Mouse (Mus musculus): ENCODE measurements around the gene Ess2. TPM values are rescaled to one million over a fixed set of nuclear protein-coding genes. Genes with fewer than 3 reads are reported as not detected.

Gene Ess2
- polyA plus RNA-seq, 1 experiment from 2014 or later: 40.3 TPM

DNA sequence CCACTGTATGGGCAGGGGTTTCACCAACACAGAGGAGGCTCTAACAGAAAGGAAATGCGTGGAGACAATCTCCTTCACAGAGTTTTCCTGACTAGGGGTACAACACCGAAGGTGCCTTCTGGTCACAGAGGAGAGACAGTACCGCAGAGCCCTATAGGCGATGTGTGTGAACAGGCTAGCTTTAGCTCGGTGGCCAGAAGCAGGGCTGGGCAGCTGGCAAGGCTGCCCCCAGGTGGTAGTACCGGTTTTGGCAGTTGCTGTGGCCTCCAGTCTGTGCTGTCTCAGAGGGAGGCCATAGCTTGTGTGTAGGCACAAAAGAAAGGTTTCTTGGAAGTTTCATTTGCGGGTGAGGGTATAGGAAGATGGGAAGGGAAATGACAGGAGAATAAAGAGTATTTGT is 27.7 kb upstream of the Ess2 start:
- ATAC-seq (replicated peaks; ENCODE audit: insufficient number of reproducible peaks, low FRiP score, low TSS enrichment, low read depth) (peak; percentile 76), DNase-seq (ENCODE audit: low spot score) (peak; percentile 73)
- Histone ChIP-seq H3K9me3 (replicated peaks; ENCODE audit: control insufficient read depth, low read length) (no peaks in the 10 kb centered on the region), H3K9ac (replicated peaks; ENCODE audit: low read length) (no peak overlapping the region), H3K4me1 (ENCODE audit: control insufficient read depth, insufficient read depth, low read length) (no peaks in the 10 kb centered on the region), H3K4me3 (ENCODE audit: low read depth, low read length) (no peak overlapping the region), H3K4me2 (ENCODE audit: low read depth, low read length) (no peak overlapping the region), H3K36me3 (replicated peaks; ENCODE audit: control insufficient read depth, insufficient read depth, low read depth, low read length) (no peaks in the 10 kb centered on the region), H3K27me3 (ENCODE audit: control insufficient read depth, insufficient read depth, low read length) (no peaks in the 10 kb centered on the region), H3K27ac (replicated peaks; ENCODE audit: low read depth, low read length) (no peak overlapping the region)
- WGBS: 12% methylated on average over 7 of the region's 7 CpGs

DNA sequence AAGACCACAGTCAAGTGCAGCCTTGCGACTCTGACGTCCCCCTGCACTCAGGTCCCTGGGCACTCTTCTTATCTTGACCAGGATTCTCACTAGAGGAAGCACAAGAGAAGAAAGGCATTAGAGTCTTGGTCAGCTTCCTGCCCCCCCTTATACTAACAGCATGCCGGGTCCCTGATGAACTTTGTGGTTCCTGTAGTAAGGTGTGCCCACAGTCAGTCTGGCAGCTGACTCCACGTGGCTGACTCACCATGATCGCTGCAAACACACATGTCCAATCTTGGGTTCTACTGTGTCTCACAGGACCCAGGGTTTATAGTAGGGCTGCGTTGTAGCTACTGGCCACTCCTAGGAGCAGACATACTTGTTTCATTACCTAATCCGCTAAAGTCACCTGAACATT is 27.0 kb upstream of the Ess2 start:
- Histone ChIP-seq H3K9me3 (replicated peaks; ENCODE audit: control insufficient read depth, low read length) (no peaks in the 10 kb centered on the region), H3K4me1 (ENCODE audit: control insufficient read depth, insufficient read depth, low read length) (no peaks in the 10 kb centered on the region), H3K4me2 (ENCODE audit: low read depth, low read length) (no peak overlapping the region), H3K4me3 (ENCODE audit: low read depth, low read length) (no peak overlapping the region), H3K27ac (replicated peaks; ENCODE audit: low read depth, low read length) (no peak overlapping the region), H3K27me3 (ENCODE audit: control insufficient read depth, insufficient read depth, low read length) (no peaks in the 10 kb centered on the region), H3K9ac (replicated peaks; ENCODE audit: low read length) (no peak overlapping the region), H3K36me3 (replicated peaks; ENCODE audit: control insufficient read depth, insufficient read depth, low read depth, low read length) (no peaks in the 10 kb centered on the region)
- DNase-seq (ENCODE audit: low spot score) (no peak), ATAC-seq (replicated peaks; ENCODE audit: insufficient number of reproducible peaks, low FRiP score, low TSS enrichment, low read depth) (no peak)
- WGBS: 84% methylated on average over 7 of the region's 7 CpGs

DNA sequence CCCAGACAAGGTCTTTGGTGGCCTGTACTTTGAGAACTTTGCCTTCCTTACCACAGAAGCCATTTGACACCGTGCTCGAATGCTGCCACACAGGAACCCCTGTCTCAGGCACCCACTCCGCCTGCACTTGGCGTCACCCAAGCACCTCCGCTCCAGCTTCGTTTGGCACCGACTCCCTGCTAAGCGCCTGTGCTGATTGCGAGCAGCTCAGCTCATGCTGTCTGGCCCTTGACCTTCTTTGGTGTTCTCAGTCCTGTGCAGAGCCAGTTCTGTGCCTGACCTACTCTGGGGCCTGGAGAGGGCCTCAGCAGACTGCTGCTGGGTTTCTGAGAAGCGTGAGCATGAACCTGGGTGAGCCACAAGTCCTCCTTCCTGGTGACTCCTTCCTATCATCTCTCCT is 25.6 kb upstream of the Ess2 start:
- 82% methylated on average over 10 of the region's 10 CpGs for WGBS

DNA sequence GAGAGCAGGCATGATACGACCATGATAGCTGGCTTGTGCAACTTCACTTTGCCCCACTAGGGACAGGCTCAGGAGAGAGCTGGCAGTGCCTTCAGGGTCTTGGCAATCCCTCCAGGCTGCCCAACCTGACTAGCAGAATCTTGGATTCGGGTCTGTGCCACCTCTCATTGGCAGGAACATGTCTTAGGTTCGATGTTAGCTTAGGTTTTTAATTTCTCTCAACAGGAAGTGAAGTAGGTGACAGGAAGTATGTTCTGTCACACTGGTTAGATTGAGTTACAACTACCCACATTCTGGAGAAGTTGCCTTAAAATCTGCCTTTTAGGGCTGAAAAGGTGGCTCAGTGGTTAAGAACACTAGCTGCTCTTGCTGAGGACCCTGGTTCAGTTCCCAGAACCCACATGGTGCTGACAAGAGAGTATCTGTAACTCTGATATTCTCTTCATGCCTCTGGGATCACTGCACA is 23.3 kb upstream of the Ess2 start:
- H3K9me3 ChIP-seq (replicated peaks; ENCODE audit: control insufficient read depth, low read length): no peaks in the 10 kb centered on the region
- no peak overlapping the region for H3K27ac ChIP-seq (replicated peaks; ENCODE audit: low read depth, low read length)
- WGBS: 64% methylated on average over 3 of the region's 3 CpGs
- no peak overlapping the region for H3K9ac ChIP-seq (replicated peaks; ENCODE audit: low read length)
- ATAC-seq (replicated peaks; ENCODE audit: insufficient number of reproducible peaks, low FRiP score, low TSS enrichment, low read depth): no peak
- DNase-seq (ENCODE audit: low spot score): no peak
- no peaks in the 10 kb centered on the region for H3K27me3 ChIP-seq (ENCODE audit: control insufficient read depth, insufficient read depth, low read length)
- no peaks in the 10 kb centered on the region for H3K36me3 ChIP-seq (replicated peaks; ENCODE audit: control insufficient read depth, insufficient read depth, low read depth, low read length)
- H3K4me2 ChIP-seq (ENCODE audit: low read depth, low read length): no peak overlapping the region
- H3K4me1 ChIP-seq (ENCODE audit: control insufficient read depth, insufficient read depth, low read length): no peaks in the 10 kb centered on the region
- no peak overlapping the region for H3K4me3 ChIP-seq (ENCODE audit: low read depth, low read length)

More for the DNA sequence above, 25.6 kb upstream of the Ess2 start:
- no peaks in the 10 kb centered on the region for H3K36me3 ChIP-seq (replicated peaks; ENCODE audit: control insufficient read depth, insufficient read depth, low read depth, low read length)
- H3K27ac ChIP-seq (replicated peaks; ENCODE audit: low read depth, low read length): no peak overlapping the region
- DNase-seq (ENCODE audit: low spot score) (no peak), ATAC-seq (replicated peaks; ENCODE audit: insufficient number of reproducible peaks, low FRiP score, low TSS enrichment, low read depth) (no peak)
- no peak overlapping the region for H3K4me2 ChIP-seq (ENCODE audit: low read depth, low read length)
- H3K27me3 ChIP-seq (ENCODE audit: control insufficient read depth, insufficient read depth, low read length): no peaks in the 10 kb centered on the region
- no peaks in the 10 kb centered on the region for H3K4me1 ChIP-seq (ENCODE audit: control insufficient read depth, insufficient read depth, low read length)
- no peak overlapping the region for H3K4me3 ChIP-seq (ENCODE audit: low read depth, low read length)
- no peak overlapping the region for H3K9ac ChIP-seq (replicated peaks; ENCODE audit: low read length)
- H3K9me3 ChIP-seq (replicated peaks; ENCODE audit: control insufficient read depth, low read length): no peaks in the 10 kb centered on the region

DNA sequence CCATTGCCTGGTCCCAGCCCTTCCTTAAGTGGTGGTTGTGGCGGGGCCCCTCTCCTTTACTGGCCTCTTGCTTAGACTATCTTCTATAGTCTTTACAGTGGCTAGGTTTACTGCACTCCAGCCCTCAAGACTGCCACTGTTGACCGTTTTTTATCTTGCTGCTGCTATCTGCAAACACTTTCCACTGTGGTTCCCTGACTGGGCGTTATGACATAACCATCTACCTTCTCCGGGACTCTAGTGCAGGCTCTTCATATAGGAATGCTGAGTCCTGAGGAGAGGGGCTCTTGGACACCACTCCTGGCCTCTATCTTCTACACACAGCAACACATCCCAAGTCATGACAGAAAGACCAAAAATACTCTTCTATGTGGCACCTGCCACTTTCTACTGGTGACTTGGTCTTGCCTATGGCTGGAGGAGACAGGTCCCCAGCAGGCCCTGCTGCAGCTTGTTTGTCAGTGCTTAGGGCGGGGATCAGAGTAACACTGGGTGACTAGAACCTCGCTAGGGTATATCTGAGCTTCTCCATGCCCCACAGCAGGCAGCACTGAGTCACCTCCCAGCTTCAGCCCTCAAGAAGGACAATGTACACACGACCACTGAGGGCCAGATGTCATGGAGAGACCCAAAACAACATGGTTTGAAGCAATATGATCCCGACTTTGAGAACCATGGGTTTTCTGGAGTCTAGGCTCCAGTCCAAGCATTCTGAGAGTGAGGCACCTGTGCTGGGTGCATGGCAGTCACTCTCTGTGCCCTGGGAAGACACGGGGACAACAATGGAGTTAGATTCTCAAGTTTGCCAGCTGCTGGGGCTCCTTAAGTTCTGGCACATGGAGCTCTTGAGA is 22.7 kb upstream of the Ess2 start:
- Histone ChIP-seq H3K36me3 (replicated peaks; ENCODE audit: control insufficient read depth, insufficient read depth, low read depth, low read length) (no peaks in the 10 kb centered on the region), H3K4me3 (ENCODE audit: low read depth, low read length) (no peak overlapping the region), H3K4me1 (ENCODE audit: control insufficient read depth, insufficient read depth, low read length) (no peaks in the 10 kb centered on the region), H3K27me3 (ENCODE audit: control insufficient read depth, insufficient read depth, low read length) (no peaks in the 10 kb centered on the region), H3K9ac (replicated peaks; ENCODE audit: low read length) (no peak overlapping the region), H3K9me3 (replicated peaks; ENCODE audit: control insufficient read depth, low read length) (no peaks in the 10 kb centered on the region), H3K4me2 (ENCODE audit: low read depth, low read length) (no peak overlapping the region), H3K27ac (replicated peaks; ENCODE audit: low read depth, low read length) (no peak overlapping the region)
- no peak for ATAC-seq (replicated peaks; ENCODE audit: insufficient number of reproducible peaks, low FRiP score, low TSS enrichment, low read depth)
- DNase-seq (ENCODE audit: low spot score): no peak
- WGBS: 70% methylated on average over 9 of the region's 9 CpGs

DNA sequence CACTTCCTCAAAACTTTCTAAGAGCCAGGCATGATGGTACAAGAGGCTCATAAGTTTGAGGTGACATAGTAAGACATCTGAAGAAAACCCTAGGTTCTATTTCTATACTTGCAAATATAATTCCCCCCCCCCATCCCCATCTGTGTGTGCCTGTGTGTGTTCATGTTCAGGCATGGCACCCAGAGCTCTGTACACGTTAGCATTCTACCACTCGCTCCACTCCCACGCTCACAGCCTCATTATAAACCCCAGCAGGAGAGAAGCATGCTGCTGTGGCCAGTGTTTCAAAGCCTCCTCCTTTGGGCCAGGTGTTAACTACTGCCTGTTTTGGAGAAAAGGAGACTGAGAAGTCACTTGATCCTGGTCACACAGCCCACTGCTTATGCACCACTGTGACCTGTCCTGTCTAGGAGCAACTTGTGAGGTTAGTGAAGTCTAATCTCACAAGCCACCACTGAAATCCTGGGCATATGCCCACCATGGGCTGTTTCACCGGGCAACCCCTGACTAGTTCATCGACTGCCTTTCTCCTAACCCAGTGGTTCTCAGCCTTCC is 20.8 kb upstream of the Ess2 start:
- Histone ChIP-seq H3K36me3 (replicated peaks; ENCODE audit: control insufficient read depth, insufficient read depth, low read depth, low read length) (no peaks in the 10 kb centered on the region), H3K27ac (replicated peaks; ENCODE audit: low read depth, low read length) (no peak overlapping the region), H3K9me3 (replicated peaks; ENCODE audit: control insufficient read depth, low read length) (no peaks in the 10 kb centered on the region), H3K4me1 (ENCODE audit: control insufficient read depth, insufficient read depth, low read length) (no peaks in the 10 kb centered on the region), H3K27me3 (ENCODE audit: control insufficient read depth, insufficient read depth, low read length) (no peaks in the 10 kb centered on the region), H3K4me3 (ENCODE audit: low read depth, low read length) (no peak overlapping the region), H3K9ac (replicated peaks; ENCODE audit: low read length) (no peak overlapping the region), H3K4me2 (ENCODE audit: low read depth, low read length) (no peak overlapping the region)
- no peak for DNase-seq (ENCODE audit: low spot score)
- ATAC-seq (replicated peaks; ENCODE audit: insufficient number of reproducible peaks, low FRiP score, low TSS enrichment, low read depth): no peak
- 81% methylated on average over 5 of the region's 5 CpGs for WGBS

DNA sequence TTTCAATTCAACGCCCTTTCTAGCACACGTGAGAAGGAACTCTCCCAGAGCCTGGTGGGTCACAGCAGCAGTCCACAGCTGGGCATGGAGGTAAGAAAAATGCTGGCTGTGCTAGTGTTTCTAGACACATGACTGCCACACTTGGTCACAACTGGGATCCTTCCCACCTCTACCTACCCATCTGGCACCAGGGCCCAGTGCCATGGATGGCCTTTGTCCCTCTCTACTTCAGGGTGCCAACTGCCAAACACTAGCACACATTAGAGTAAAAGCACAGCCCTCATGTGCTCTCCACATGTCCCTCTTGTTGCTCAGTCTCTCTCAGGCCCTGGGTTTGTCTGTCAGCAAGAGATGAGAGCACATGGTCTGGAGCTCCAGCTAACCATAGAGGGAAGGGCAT is 18.5 kb upstream of the Ess2 start:
- no peak overlapping the region for H3K4me2 ChIP-seq (ENCODE audit: low read depth, low read length)

DNA sequence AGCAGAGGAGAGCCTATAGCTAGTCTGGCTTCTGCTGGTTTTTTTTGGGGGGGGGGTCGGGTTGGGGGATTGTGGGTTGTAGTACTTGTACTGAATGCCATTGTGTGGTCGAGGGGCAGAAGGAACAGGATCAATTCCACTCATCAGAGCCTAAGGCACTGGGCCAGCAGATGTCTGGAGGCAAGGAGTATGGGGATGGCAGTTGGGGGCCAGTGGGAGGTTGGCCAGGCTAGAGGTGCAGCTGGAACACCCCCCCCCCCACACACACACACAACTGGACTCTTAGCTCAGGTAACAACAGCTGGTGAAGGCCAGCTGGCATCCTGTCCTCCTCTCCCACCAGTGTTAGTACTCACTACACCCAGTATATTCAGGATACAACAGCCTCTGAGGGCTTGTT is 18.1 kb upstream of the Ess2 start:
- ATAC-seq (replicated peaks; ENCODE audit: insufficient number of reproducible peaks, low FRiP score, low TSS enrichment, low read depth) (0 out of 2 replicates have a peak, but pooled peaks have one; percentile 1), DNase-seq (ENCODE audit: low spot score) (no peak)
- 0 out of 2 replicates have a peak overlapping the region, but pooled peaks have one; percentile 62 for H3K9ac ChIP-seq (replicated peaks; ENCODE audit: low read length)
- peaks cover 3% of the 10 kb centered on the region; the same call in 1 of the 2 replicates for H3K36me3 ChIP-seq (replicated peaks; ENCODE audit: control insufficient read depth, insufficient read depth, low read depth, low read length)
- H3K4me3 ChIP-seq (ENCODE audit: low read depth, low read length): no peak overlapping the region
- H3K4me2 ChIP-seq (ENCODE audit: low read depth, low read length): no peak overlapping the region
- H3K4me1 ChIP-seq (ENCODE audit: control insufficient read depth, insufficient read depth, low read length): no peaks in the 10 kb centered on the region
- 22% methylated on average over 2 of the region's 2 CpGs for WGBS
- no peaks in the 10 kb centered on the region for H3K27me3 ChIP-seq (ENCODE audit: control insufficient read depth, insufficient read depth, low read length)
- no peak overlapping the region for H3K27ac ChIP-seq (replicated peaks; ENCODE audit: low read depth, low read length)
- H3K9me3 ChIP-seq (replicated peaks; ENCODE audit: control insufficient read depth, low read length): no peaks in the 10 kb centered on the region

More for the DNA sequence above, 18.5 kb upstream of the Ess2 start:
- H3K4me1 ChIP-seq (ENCODE audit: control insufficient read depth, insufficient read depth, low read length): no peaks in the 10 kb centered on the region
- no peak overlapping the region for H3K9ac ChIP-seq (replicated peaks; ENCODE audit: low read length)
- H3K27me3 ChIP-seq (ENCODE audit: control insufficient read depth, insufficient read depth, low read length): no peaks in the 10 kb centered on the region
- H3K27ac ChIP-seq (replicated peaks; ENCODE audit: low read depth, low read length): no peak overlapping the region
- WGBS: 82% methylated on average over 2 of the region's 2 CpGs
- H3K4me3 ChIP-seq (ENCODE audit: low read depth, low read length): no peak overlapping the region
- DNase-seq (ENCODE audit: low spot score) (no peak), ATAC-seq (replicated peaks; ENCODE audit: insufficient number of reproducible peaks, low FRiP score, low TSS enrichment, low read depth) (no peak)
- no peaks in the 10 kb centered on the region for H3K9me3 ChIP-seq (replicated peaks; ENCODE audit: control insufficient read depth, low read length)
- peaks cover 3% of the 10 kb centered on the region; the same call in 1 of the 2 replicates for H3K36me3 ChIP-seq (replicated peaks; ENCODE audit: control insufficient read depth, insufficient read depth, low read depth, low read length)

Measured in embryonic facial prominence, embryonic 11.5 days (tissue).